Mouse (Mus musculus): ENCODE data around the gene Cryga. TPM values are rescaled to one million over a fixed set of nuclear protein-coding genes. Genes with fewer than 3 reads are reported as not detected.
A peak's percentile ranks its signal among the peaks of the same experiment; 100 is the strongest.

Cryga gene
- polyA plus RNA-seq, 1 experiment from 2014 or later: not detected

DNA sequence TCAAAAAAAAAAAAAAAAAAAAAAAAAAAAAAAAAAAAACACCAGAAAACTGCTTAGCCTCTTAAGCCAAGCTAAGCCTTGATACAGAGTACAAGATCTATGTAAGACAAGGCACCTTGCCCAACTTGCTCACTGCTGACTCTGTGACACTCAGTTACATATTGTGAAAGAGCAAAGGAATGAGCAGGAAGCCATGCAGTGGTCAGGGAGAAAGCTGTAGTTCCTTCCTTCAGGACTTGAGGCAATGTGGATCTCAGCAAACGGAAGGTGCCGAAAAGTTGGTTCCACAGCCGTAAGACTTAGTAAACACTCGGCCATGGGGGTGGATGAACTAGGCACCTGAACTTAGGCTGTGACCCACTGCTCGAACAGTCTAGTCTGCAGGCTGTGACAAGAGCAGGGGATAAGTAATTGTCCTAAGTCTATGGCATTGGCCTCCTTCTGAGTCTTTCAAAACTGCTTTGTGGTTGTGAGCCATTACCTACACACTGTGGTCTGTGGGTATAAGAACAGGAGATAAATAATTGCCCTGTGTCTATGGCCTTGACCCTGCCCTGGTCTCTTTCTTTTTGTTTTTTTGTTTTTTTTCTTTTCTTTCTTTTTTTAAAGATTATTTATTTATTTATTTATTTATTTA, 10.5 kb upstream of the Cryga start:
- no peak overlapping the region for H3K4me2 ChIP-seq (replicated peaks; ENCODE audit: low read depth)
- no peaks in the 10 kb centered on the region for H3K36me3 ChIP-seq (ENCODE audit: control insufficient read depth, insufficient read depth)
- 86% methylated on average over 5 of the region's 5 CpGs for WGBS
- no peaks in the 10 kb centered on the region for H3K9me3 ChIP-seq (ENCODE audit: control insufficient read depth)
- H3K27me3 ChIP-seq (replicated peaks; ENCODE audit: control insufficient read depth, insufficient read depth, low read length): no peaks in the 10 kb centered on the region
- peak overlapping the region; percentile 64 for H3K27ac ChIP-seq (ENCODE audit: low read depth, low read length)
- ATAC-seq: peak; percentile 49; the same call in 1 of the 2 replicates
- no peak overlapping the region for H3K9ac ChIP-seq (ENCODE audit: low read depth, low read length)
- no peak overlapping the region for H3K4me3 ChIP-seq (ENCODE audit: low read depth, low read length)
- TF ChIP-seq CTCF (IDR thresholded peaks at IDR 0.05; ENCODE audit: low read depth): no peak
- H3K4me1 ChIP-seq (replicated peaks; ENCODE audit: control insufficient read depth, insufficient read depth, low read length): no peaks in the 10 kb centered on the region

DNA sequence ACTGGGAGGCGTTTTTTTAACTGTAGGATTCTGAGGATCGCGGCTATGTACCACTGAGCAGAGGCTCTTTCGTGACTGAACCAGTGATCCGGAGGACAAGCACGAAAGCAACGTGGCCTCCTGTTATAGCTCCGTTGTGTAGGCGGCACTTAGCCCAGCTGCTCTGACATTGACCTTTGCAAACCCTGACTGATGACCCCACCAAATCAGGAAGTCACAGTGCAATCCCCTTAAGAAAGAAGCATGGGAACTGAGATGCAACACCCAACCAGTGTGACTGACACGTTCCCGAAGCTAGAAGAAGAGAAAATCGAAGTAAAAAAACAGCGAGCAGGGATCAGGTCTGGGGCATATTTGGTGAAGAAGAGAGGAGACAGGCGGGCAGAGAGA, 9.6 kb upstream of the Cryga start:
- H3K27ac ChIP-seq (ENCODE audit: low read depth, low read length): peak overlapping the region; percentile 37
- no peaks in the 10 kb centered on the region for H3K27me3 ChIP-seq (replicated peaks; ENCODE audit: control insufficient read depth, insufficient read depth, low read length)
- peak overlapping the region; percentile 37; the same call in 1 of the 2 replicates for H3K4me2 ChIP-seq (replicated peaks; ENCODE audit: low read depth)
- no peak overlapping the region for H3K9ac ChIP-seq (ENCODE audit: low read depth, low read length)
- TF ChIP-seq CTCF (IDR thresholded peaks at IDR 0.05; ENCODE audit: low read depth): no peak
- WGBS: 51% methylated on average over 14 of the region's 14 CpGs
- no peaks in the 10 kb centered on the region for H3K4me1 ChIP-seq (replicated peaks; ENCODE audit: control insufficient read depth, insufficient read depth, low read length)
- no peak overlapping the region for H3K4me3 ChIP-seq (ENCODE audit: low read depth, low read length)
- H3K36me3 ChIP-seq (ENCODE audit: control insufficient read depth, insufficient read depth): no peaks in the 10 kb centered on the region
- H3K9me3 ChIP-seq (ENCODE audit: control insufficient read depth): no peaks in the 10 kb centered on the region
- no peak for ATAC-seq

DNA sequence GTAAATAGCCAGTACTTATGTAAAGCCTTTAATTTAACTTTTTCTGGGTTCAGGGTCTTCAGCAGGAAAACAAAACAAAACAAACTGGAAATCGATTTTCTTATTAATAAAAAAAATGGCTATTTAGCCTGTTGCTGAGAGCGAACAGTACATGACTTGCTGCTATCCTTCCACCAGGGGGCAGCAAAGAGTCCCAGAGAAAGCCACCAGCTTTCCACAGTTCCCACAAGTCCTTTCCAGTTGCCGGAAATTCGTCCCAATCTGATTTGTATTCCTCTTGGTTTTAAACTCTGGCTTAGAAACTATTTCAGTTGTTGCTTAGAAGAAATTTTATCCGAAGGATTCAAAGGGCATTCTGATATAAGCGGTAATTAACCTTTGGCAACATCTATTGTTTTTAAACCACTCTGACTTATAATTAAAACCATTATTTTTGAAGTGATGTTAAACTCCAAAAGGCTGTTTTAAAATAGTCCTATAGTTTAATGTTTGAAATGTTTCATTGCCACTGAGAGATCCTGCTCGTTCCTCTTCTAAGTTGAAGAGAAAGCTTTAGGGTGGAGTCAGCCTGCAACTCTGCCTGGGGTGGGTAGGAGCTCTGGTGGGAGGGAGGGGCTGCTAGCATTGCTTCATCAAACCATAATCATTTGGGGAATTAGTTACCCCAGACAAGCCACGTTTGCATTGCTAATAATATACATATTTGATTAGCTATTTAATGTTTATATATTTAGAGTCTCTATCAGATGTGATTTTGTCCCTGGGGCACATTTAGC, 9.0 kb upstream of the Cryga start:
- Histone ChIP-seq H3K27me3 (replicated peaks; ENCODE audit: control insufficient read depth, insufficient read depth, low read length) (no peaks in the 10 kb centered on the region), H3K4me2 (replicated peaks; ENCODE audit: low read depth) (peak overlapping the region; percentile 37; the same call in 1 of the 2 replicates), H3K27ac (ENCODE audit: low read depth, low read length) (peak overlapping the region; percentile 37), H3K4me3 (ENCODE audit: low read depth, low read length) (no peak overlapping the region), H3K9me3 (ENCODE audit: control insufficient read depth) (no peaks in the 10 kb centered on the region), H3K36me3 (ENCODE audit: control insufficient read depth, insufficient read depth) (no peaks in the 10 kb centered on the region), H3K4me1 (replicated peaks; ENCODE audit: control insufficient read depth, insufficient read depth, low read length) (no peaks in the 10 kb centered on the region), H3K9ac (ENCODE audit: low read depth, low read length) (no peak overlapping the region)
- peak; percentile 65; the same call in 1 of the 2 replicates for ATAC-seq
- 7% methylated on average over 8 of the region's 8 CpGs for WGBS
- peak; percentile 92 for TF ChIP-seq CTCF (IDR thresholded peaks at IDR 0.05; ENCODE audit: low read depth)

DNA sequence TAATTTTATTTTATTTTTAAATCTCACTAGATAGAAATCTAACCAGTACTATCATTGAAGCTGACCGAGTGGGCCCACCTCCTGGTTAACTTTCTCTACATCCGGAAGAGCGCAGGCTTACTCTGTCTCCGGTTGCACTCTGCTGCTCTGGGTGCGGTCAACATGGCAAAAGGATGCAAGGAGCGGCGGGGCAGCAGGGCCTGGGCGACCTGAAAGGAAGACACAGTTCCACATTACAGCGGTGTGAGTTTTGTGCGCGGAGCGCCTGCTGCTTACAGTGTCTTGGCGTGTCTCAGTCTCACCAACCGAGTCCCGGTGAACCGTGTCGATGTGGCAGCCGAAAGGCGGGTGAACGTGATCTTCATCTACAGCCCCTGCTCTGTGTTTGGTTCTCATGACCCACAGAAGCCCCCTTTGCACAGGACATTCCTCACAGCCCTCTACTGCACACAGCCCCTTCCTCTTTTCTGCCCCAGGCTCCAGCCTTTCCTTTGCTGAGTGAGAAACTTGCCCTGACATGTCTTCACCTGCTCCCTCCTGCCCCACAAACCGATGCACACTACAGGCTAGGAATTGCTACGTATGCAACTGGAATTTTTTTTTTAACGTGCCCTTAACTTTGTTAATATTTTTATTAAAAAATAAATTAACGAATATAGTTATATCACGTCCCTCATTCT, 6.7 kb upstream of the Cryga start:
- no peak overlapping the region for H3K27ac ChIP-seq (ENCODE audit: low read depth, low read length)
- H3K9me3 ChIP-seq (ENCODE audit: control insufficient read depth): no peaks in the 10 kb centered on the region
- H3K4me3 ChIP-seq (ENCODE audit: low read depth, low read length): no peak overlapping the region
- no peaks in the 10 kb centered on the region for H3K36me3 ChIP-seq (ENCODE audit: control insufficient read depth, insufficient read depth)
- no peak overlapping the region for H3K9ac ChIP-seq (ENCODE audit: low read depth, low read length)
- WGBS: 67% methylated on average over 25 of the region's 25 CpGs
- H3K4me2 ChIP-seq (replicated peaks; ENCODE audit: low read depth): no peak overlapping the region
- H3K27me3 ChIP-seq (replicated peaks; ENCODE audit: control insufficient read depth, insufficient read depth, low read length): no peaks in the 10 kb centered on the region
- H3K4me1 ChIP-seq (replicated peaks; ENCODE audit: control insufficient read depth, insufficient read depth, low read length): no peaks in the 10 kb centered on the region
- no peak for TF ChIP-seq CTCF (IDR thresholded peaks at IDR 0.05; ENCODE audit: low read depth)
- no peak for ATAC-seq

DNA sequence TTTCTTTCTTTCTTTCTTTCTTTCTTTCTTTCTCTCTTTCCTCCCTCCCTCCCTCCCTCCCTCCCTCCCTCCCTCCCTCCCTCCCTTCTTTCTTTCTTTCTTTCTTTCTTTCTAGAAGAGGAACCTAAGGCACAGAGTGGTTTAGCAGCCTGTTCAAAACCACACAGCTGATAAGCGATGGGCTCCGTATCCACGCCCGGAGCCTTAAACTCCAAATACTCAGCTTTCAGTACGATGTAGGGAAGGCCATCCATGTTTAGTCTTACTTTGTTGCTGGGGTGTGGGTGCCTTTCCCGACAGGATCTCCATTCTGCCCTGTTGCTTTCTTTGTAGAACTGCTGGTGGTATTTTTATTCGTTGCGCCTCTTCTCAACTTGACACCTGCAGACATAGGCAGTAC, 6.0 kb upstream of the Cryga start:
- Histone ChIP-seq H3K9ac (ENCODE audit: low read depth, low read length) (no peak overlapping the region), H3K4me2 (replicated peaks; ENCODE audit: low read depth) (no peak overlapping the region), H3K9me3 (ENCODE audit: control insufficient read depth) (no peaks in the 10 kb centered on the region), H3K27ac (ENCODE audit: low read depth, low read length) (no peak overlapping the region), H3K4me1 (replicated peaks; ENCODE audit: control insufficient read depth, insufficient read depth, low read length) (no peaks in the 10 kb centered on the region), H3K36me3 (ENCODE audit: control insufficient read depth, insufficient read depth) (no peaks in the 10 kb centered on the region), H3K27me3 (replicated peaks; ENCODE audit: control insufficient read depth, insufficient read depth, low read length) (no peaks in the 10 kb centered on the region), H3K4me3 (ENCODE audit: low read depth, low read length) (no peak overlapping the region)
- WGBS: 89% methylated on average over 8 of the region's 8 CpGs
- ATAC-seq: no peak
- TF ChIP-seq CTCF (IDR thresholded peaks at IDR 0.05; ENCODE audit: low read depth): no peak

DNA sequence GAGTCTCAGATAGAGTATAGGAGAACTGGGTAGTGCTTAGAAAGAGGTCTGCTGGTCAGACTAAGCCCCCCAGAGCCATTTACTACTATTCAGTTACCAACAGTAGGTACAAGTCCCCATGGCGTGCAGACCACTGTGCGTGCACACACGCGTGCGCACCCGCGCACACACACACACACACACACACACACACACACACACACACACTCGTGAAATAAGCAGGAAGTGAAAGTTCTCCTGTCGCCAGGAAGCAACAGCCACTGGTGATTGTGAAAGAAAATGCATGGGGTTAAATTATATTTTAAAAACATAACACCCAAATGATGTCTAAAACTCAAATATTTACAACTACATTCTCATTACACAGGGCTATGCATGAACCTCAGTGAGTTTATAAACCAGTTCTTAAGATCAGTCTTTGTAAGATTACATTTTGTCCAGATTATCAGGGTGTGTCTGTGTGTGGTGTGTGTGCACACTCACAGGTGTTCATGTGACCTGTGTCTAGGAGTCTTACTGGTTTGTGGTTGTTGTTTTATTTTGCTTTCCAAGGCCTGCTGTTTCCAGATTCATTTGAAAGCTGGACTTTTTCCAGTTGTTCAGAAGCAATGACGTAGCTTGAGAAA, 4.6 kb upstream of the Cryga start:
- H3K4me1 ChIP-seq (replicated peaks; ENCODE audit: control insufficient read depth, insufficient read depth, low read length): no peaks in the 10 kb centered on the region
- no peaks in the 10 kb centered on the region for H3K27me3 ChIP-seq (replicated peaks; ENCODE audit: control insufficient read depth, insufficient read depth, low read length)
- H3K4me3 ChIP-seq (ENCODE audit: low read depth, low read length): no peak overlapping the region
- H3K36me3 ChIP-seq (ENCODE audit: control insufficient read depth, insufficient read depth): no peaks in the 10 kb centered on the region
- H3K9ac ChIP-seq (ENCODE audit: low read depth, low read length): no peak overlapping the region
- H3K4me2 ChIP-seq (replicated peaks; ENCODE audit: low read depth): no peak overlapping the region
- no peak for ATAC-seq
- TF ChIP-seq CTCF (IDR thresholded peaks at IDR 0.05; ENCODE audit: low read depth): no peak
- no peak overlapping the region for H3K27ac ChIP-seq (ENCODE audit: low read depth, low read length)
- no peaks in the 10 kb centered on the region for H3K9me3 ChIP-seq (ENCODE audit: control insufficient read depth)
- 82% methylated on average over 10 of the region's 10 CpGs for WGBS
